Mouse (Mus musculus): ENCODE data around the gene Wdr17. TPM values are rescaled to one million over a fixed set of nuclear protein-coding genes. Genes with fewer than 3 reads are reported as not detected.

The Wdr17 gene
- polyA plus RNA-seq, 1 experiment from 2014 or later: not detected

GRCm38 (mm10) chr8:54829794-54830426, 57.1 kb downstream of the Wdr17 start:
- Histone ChIP-seq H3K79me2 (ENCODE audit: inconsistent target) (no peaks in the 10 kb centered on the region), H3K27ac (no peak overlapping the region), H3K36me3 (ENCODE audit: inconsistent target) (no peaks in the 10 kb centered on the region), H3K4me3 (ENCODE audit: inconsistent target) (no peak overlapping the region)
- WGBS (ENCODE audit: missing documents): 22% methylated on average over 3 of the region's 4 CpGs

- Histone ChIP-seq H3K4me3 (ENCODE audit: inconsistent target) (no peak overlapping the region), H3K36me3 (ENCODE audit: inconsistent target) (no peaks in the 10 kb centered on the region), H3K79me2 (ENCODE audit: inconsistent target) (no peaks in the 10 kb centered on the region), H3K27ac (no peak overlapping the region)
- 80% methylated on average over 2 of the region's 2 CpGs for WGBS (ENCODE audit: missing documents)
Observed at GRCm38 (mm10) chr8:54827974-54828373, 59.0 kb downstream of the Wdr17 start.

GRCm38 (mm10) chr8:54822956-54823355, 64.0 kb downstream of the Wdr17 start:
- H3K27ac ChIP-seq: no peak overlapping the region
- no peaks in the 10 kb centered on the region for H3K36me3 ChIP-seq (ENCODE audit: inconsistent target)
- no peaks in the 10 kb centered on the region for H3K79me2 ChIP-seq (ENCODE audit: inconsistent target)
- WGBS (ENCODE audit: missing documents): 90% methylated on average over 5 of the region's 5 CpGs
- no peak overlapping the region for H3K4me3 ChIP-seq (ENCODE audit: inconsistent target)

GRCm38 (mm10) chr8:54818651-54819050, 68.3 kb downstream of the Wdr17 start:
- no peak overlapping the region for H3K4me3 ChIP-seq (ENCODE audit: inconsistent target)
- no peaks in the 10 kb centered on the region for H3K36me3 ChIP-seq (ENCODE audit: inconsistent target)
- H3K27ac ChIP-seq: no peak overlapping the region
- H3K79me2 ChIP-seq (ENCODE audit: inconsistent target): no peaks in the 10 kb centered on the region

- WGBS (ENCODE audit: missing documents): 70% methylated on average over 6 of the region's 6 CpGs
- H3K36me3 ChIP-seq (ENCODE audit: inconsistent target): no peaks in the 10 kb centered on the region
- no peak overlapping the region for H3K27ac ChIP-seq
- H3K79me2 ChIP-seq (ENCODE audit: inconsistent target): no peaks in the 10 kb centered on the region
- no peak overlapping the region for H3K4me3 ChIP-seq (ENCODE audit: inconsistent target)
Observed at GRCm38 (mm10) chr8:54808217-54808616, 78.8 kb downstream of the Wdr17 start.

- 96% methylated on average over 6 of the region's 6 CpGs for WGBS (ENCODE audit: missing documents)
- no peak overlapping the region for H3K4me3 ChIP-seq (ENCODE audit: inconsistent target)
- no peak overlapping the region for H3K27ac ChIP-seq
- H3K36me3 ChIP-seq (ENCODE audit: inconsistent target): no peaks in the 10 kb centered on the region
- no peaks in the 10 kb centered on the region for H3K79me2 ChIP-seq (ENCODE audit: inconsistent target)
Observed at GRCm38 (mm10) chr8:54806173-54806572, 80.8 kb downstream of the Wdr17 start.

- no peak overlapping the region for H3K4me3 ChIP-seq (ENCODE audit: inconsistent target)
- no CpG with 5 or more reads among the region's 2 CpGs for WGBS (ENCODE audit: missing documents)
- no peak overlapping the region for H3K27ac ChIP-seq
- H3K36me3 ChIP-seq (ENCODE audit: inconsistent target): no peaks in the 10 kb centered on the region
- H3K79me2 ChIP-seq (ENCODE audit: inconsistent target): no peaks in the 10 kb centered on the region
Observed at GRCm38 (mm10) chr8:54792699-54793061, 94.3 kb downstream of the Wdr17 start.

- Histone ChIP-seq H3K79me2 (ENCODE audit: inconsistent target) (no peaks in the 10 kb centered on the region), H3K36me3 (ENCODE audit: inconsistent target) (no peaks in the 10 kb centered on the region), H3K27ac (no peak overlapping the region), H3K4me3 (ENCODE audit: inconsistent target) (no peak overlapping the region)
- WGBS (ENCODE audit: missing documents): 83% methylated on average over 2 of the region's 2 CpGs
Observed at GRCm38 (mm10) chr8:54791858-54792698, 94.9 kb downstream of the Wdr17 start.

- Histone ChIP-seq H3K27ac (no peak overlapping the region), H3K4me3 (ENCODE audit: inconsistent target) (no peak overlapping the region)
- 15% methylated on average over 16 of the region's 16 CpGs for WGBS (ENCODE audit: missing documents)
Observed at GRCm38 (mm10) chr8:54780134-54780942, 106.6 kb downstream of the Wdr17 start.

GRCm38 (mm10) chr8:54779317-54780133, 107.5 kb downstream of the Wdr17 start:
- H3K36me3 ChIP-seq (ENCODE audit: inconsistent target): no peaks in the 10 kb centered on the region
- no peak overlapping the region for H3K4me3 ChIP-seq (ENCODE audit: inconsistent target)
- 2% methylated on average over 23 of the region's 23 CpGs for WGBS (ENCODE audit: missing documents)
- H3K27ac ChIP-seq: no peak overlapping the region
- H3K79me2 ChIP-seq (ENCODE audit: inconsistent target): no peaks in the 10 kb centered on the region

More at GRCm38 (mm10) chr8:54780134-54780942, 106.6 kb downstream of the Wdr17 start:
- Histone ChIP-seq H3K79me2 (ENCODE audit: inconsistent target) (no peaks in the 10 kb centered on the region), H3K36me3 (ENCODE audit: inconsistent target) (no peaks in the 10 kb centered on the region)

GRCm38 (mm10) chr8:54777012-54777411, 110.0 kb downstream of the Wdr17 start:
- H3K27ac ChIP-seq: no peak overlapping the region
- no peaks in the 10 kb centered on the region for H3K79me2 ChIP-seq (ENCODE audit: inconsistent target)
- H3K36me3 ChIP-seq (ENCODE audit: inconsistent target): no peaks in the 10 kb centered on the region
- H3K4me3 ChIP-seq (ENCODE audit: inconsistent target): no peak overlapping the region

- Histone ChIP-seq H3K79me2 (ENCODE audit: inconsistent target) (no peaks in the 10 kb centered on the region), H3K4me3 (ENCODE audit: inconsistent target) (no peak overlapping the region), H3K27ac (no peak overlapping the region), H3K36me3 (ENCODE audit: inconsistent target) (no peaks in the 10 kb centered on the region)
Observed at GRCm38 (mm10) chr8:54776241-54776640, 110.7 kb downstream of the Wdr17 start.

- 83% methylated on average over 1 of the region's 1 CpGs for WGBS (ENCODE audit: missing documents)
- Histone ChIP-seq H3K27ac (no peak overlapping the region), H3K36me3 (ENCODE audit: inconsistent target) (no peaks in the 10 kb centered on the region), H3K79me2 (ENCODE audit: inconsistent target) (no peaks in the 10 kb centered on the region), H3K4me3 (ENCODE audit: inconsistent target) (no peak overlapping the region)
Observed at GRCm38 (mm10) chr8:54757646-54758045, 129.3 kb downstream of the Wdr17 start.

- no peaks in the 10 kb centered on the region for H3K36me3 ChIP-seq (ENCODE audit: inconsistent target)
- H3K4me3 ChIP-seq (ENCODE audit: inconsistent target): no peak overlapping the region
- no peaks in the 10 kb centered on the region for H3K79me2 ChIP-seq (ENCODE audit: inconsistent target)
- WGBS (ENCODE audit: missing documents): 83% methylated on average over 5 of the region's 5 CpGs
- no peak overlapping the region for H3K27ac ChIP-seq
Observed at GRCm38 (mm10) chr8:54736660-54737312, 150.2 kb downstream of the Wdr17 start.
